Comparison of ENCODE assay signal across 13 mouse cellular contexts in the genomic region with DNA sequence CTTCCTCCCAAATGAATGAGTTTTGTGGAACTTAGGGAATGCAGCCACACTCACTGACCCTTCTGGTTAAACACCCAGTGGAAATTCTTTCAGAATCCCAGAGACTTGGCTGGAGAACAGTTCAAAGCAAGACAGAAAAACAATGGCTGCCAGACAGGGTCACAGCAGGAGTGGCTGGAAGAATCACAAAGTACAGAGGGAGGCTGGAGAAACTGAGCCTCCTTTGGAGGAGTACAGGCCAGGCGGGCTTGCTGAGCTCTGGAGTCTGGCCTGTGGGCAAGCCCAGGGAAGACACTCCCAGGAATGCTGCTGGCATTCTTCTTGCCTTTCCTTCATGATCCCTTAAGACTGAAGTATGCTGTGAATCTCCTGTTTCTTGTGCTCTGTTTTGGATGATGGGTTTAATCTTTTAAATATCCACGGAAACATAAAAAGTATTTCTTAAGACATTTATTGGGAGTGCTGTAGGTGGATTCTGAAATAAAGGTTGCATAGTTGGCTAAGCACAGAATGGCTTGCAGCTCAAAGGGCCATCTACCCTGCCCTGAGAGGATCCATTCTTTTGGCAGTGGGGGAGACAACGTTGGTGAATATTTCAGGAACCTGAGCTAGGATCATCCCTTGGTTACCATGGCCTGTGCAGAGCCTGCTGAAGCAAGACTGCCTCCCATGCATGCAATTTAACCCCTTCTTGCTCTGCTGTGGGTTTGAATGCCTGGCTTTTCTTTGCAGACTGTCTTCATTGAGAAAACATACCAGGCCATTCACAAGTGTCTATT.
DNase-seq lines count a peak whose midpoint lies in the region; ATAC-seq lines count a peak whose summit lies in the region.
"Had no signal": no experiment of that assay in that cellular context is flagged by ENCODE, and none has a peak within 500 bp of the region (broad histone marks: within the 10 kb centered on the region; RNA-seq: fewer than 3 reads in every experiment).

No protein-coding gene starts in this region.

- H3K4me2 ChIP-seq in hindbrain, embryonic 13.5 days = no peak overlapping the region
- H3K4me2 ChIP-seq: hindbrain, embryonic 15.5 days; neural tube, embryonic 13.5 days had no signal

- H3K9ac ChIP-seq in hindbrain, embryonic 13.5 days = no peak overlapping the region
- H3K9ac ChIP-seq: hindbrain, embryonic 15.5 days; liver, embryonic 14.5 days; neural tube, embryonic 13.5 days had no signal

- H3K27ac ChIP-seq in hindbrain, embryonic 13.5 days = 0 out of 2 replicates have a peak overlapping the region, but pooled peaks have one; percentile 26
- H3K27ac ChIP-seq: hindbrain, embryonic 15.5 days; liver, embryonic 14.5 days; neural tube, embryonic 13.5 days; stomach, postnatal 0 days had no signal

- intact Hi-C loops in left cerebral cortex, postnatal 4 days (cut with DNase I) = no loop called here
- intact Hi-C loops in left cerebral cortex, postnatal 36 days (cut with DNase I) = no loop called here
- intact Hi-C loops in heart, postnatal 14 days (cut with DNase I) = no loop called here

- peaks cover 7% of the 10 kb centered on the region for H3K4me1 ChIP-seq in hindbrain, embryonic 13.5 days (replicated peaks)
- H3K4me1 ChIP-seq: hindbrain, embryonic 15.5 days had no signal

- WGBS in hindbrain, embryonic 13.5 days = 28% methylated on average over 3 of the region's 3 CpGs

- DNase-seq in cerebellum, adult 9-10 months = peak; percentile 3
- no peak for DNase-seq in cerebellum, adult 11 months
- DNase-seq in left cerebral cortex, postnatal 4 days = peak; percentile 22
- no peak for DNase-seq in left cerebral cortex, postnatal 36 days (ENCODE audit: low spot score in 2 of 2)
- peak; percentile 24 for DNase-seq in adipocyte (ENCODE audit: low spot score)
- no peak for DNase-seq in heart, postnatal 14 days
- DNase-seq: adrenal gland, postnatal 25 days had no signal

- H3K36me3 ChIP-seq in hindbrain, embryonic 13.5 days = no peaks in the 10 kb centered on the region
- H3K36me3 ChIP-seq: hindbrain, embryonic 15.5 days; neural tube, embryonic 13.5 days had no signal

- H3K9me3 ChIP-seq in hindbrain, embryonic 13.5 days = no peaks in the 10 kb centered on the region
- H3K9me3 ChIP-seq: hindbrain, embryonic 15.5 days; neural tube, embryonic 13.5 days had no signal

- no peak overlapping the region for H3K4me3 ChIP-seq in hindbrain, embryonic 13.5 days
- H3K4me3 ChIP-seq: hindbrain, embryonic 15.5 days; neural tube, embryonic 13.5 days had no signal

- no peaks in the 10 kb centered on the region for H3K27me3 ChIP-seq in hindbrain, embryonic 13.5 days
- H3K27me3 ChIP-seq: hindbrain, embryonic 15.5 days; neural tube, embryonic 13.5 days had no signal

- 0 out of 2 replicates have a peak, but pooled peaks have one; percentile 54 for ATAC-seq in hindbrain, embryonic 13.5 days (ENCODE audit: low FRiP score)
- ATAC-seq in erythroblast, adult 5-6 weeks (replicated peaks; ENCODE audit: low FRiP score, poor library complexity, severe bottlenecking) = no peak

Comparison
In these comparisons a context has a peak if more than half of its experiments do, and no peak if none do; other contexts are left out.
1. DNase-seq: peak in cerebellum, adult 9-10 months (single experiment), left cerebral cortex, postnatal 4 days (single experiment) and adipocyte (single experiment); none in cerebellum, adult 11 months (single experiment), left cerebral cortex, postnatal 36 days (0 of 2) and heart, postnatal 14 days (0 of 2).